Mouse (Mus musculus): ENCODE data around the gene Fblim1.

Gene Fblim1

GRCm38 (mm10) chr4:141605861-141606260 is at the start of gene Fblim1:
Gene Fblim1 (minus strand): TSS chr4:141606096.
- DNase-seq (ENCODE audit: low read depth, low spot score) = no peak

GRCm38 (mm10) chr4:141654509-141654908 is 48.6 kb upstream of the Fblim1 start:
- DNase-seq (ENCODE audit: low read depth, low spot score) = no peak

DNA sequence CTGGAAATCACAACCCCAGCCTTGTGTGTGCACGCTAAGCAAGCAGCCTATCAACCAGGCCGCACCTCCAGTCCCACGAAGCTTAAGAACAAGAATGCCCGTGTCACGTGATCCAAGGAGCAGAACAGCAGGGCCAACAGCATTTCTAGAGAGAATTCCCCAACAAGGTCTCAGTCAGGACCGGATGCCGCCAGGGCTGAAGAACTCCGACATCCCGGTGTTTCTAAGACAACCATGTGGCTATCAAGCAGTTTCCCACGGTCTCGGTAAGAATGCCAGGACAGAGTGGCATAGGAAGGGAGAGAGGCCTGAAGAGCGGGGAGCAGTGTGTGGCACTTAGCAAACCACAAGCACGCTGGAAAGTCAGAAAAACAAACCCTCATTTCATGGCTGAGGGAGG is 47.9 kb upstream of the Fblim1 start:
- DNase-seq (ENCODE audit: low read depth, low spot score) = no peak

- DNase-seq (ENCODE audit: low read depth, low spot score) = no peak
Observed at GRCm38 (mm10) chr4:141653044-141653443, 47.1 kb upstream of the Fblim1 start.

DNA sequence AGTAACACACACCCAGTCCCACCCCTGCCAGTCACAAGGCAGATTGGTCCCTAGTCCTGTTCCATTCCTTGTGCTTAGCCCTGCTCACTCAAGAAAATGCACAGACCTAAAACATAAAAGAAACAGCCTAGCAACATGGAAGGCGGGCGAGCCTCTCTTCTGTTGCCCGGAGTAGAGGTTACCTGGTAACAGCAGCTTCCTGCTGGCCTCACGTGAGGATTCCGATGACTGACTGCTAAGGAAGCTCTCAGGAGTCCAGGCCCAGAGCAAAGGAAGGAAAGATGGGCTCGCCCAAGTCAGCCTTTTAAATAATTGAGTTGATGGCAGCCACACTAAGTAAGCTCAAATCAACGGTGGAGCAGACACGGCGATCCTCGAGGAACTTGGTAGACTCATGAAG is 46.0 kb upstream of the Fblim1 start:
- DNase-seq (ENCODE audit: low read depth, low spot score) = no peak

- no peak for DNase-seq (ENCODE audit: low read depth, low spot score)
Observed at GRCm38 (mm10) chr4:141651286-141651685, 45.4 kb upstream of the Fblim1 start.

DNA sequence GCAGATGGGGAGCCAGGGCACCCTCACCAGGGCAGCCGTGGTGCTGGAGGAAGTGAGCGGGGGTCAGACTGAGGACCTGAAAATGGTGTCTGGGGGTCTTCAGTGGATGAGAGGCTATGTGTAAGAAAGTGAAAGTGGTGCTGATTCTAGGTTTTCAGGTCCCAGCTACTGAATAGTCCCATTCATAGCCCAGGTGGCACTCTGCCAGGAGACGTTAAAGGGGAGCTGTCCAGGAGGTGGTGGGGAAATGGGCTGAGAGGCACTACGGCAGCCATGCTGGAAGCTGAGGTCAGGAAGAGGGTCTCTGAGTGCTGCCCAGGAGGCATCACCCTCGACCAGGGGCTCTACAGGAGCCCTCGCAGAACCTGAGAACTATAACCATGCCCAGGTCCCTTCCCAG is 43.3 kb upstream of the Fblim1 start:
- no peak for DNase-seq (ENCODE audit: low read depth, low spot score)

- no peak for DNase-seq (ENCODE audit: low read depth, low spot score)
Observed at GRCm38 (mm10) chr4:141648262-141648661, 42.4 kb upstream of the Fblim1 start.

DNA sequence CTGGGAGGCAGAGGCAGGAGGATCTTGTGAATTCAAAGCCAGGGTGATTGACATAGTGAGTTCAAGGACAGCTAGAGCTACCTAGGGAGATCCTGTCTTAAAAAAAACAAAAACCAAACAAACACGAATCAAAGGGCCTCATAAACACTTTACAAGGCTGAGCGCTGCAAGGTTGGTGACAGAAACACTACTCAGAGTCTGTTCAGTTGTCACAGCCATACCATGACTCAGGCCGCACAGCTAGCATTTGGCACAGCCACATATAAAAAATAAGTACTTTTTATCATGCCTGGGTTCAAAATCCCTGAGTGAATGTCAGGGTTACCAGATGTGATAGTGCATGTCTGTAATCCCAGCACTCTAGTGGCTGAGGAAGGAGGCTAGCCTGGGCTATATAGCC is 41.3 kb upstream of the Fblim1 start:
- DNase-seq (ENCODE audit: low read depth, low spot score) = no peak

DNA sequence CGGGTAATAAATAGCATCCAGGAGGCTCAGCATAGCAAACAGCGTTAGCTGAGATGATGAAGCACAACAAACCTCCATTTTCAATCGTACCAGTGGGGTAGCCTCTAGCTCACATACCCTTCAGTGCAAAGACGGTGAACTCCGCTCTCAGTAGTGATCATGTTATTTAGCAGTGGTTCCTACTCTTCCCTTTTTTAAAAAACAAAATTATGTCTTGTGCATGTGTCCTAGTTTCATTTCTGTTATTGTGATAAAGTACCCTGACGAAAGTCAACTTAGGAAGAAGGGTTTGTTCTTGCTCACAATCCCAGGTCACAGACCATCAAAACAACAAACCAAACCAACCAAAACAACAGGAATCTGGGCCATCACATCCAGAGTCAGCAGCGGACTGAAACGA is 40.1 kb upstream of the Fblim1 start:
- no peak for DNase-seq (ENCODE audit: low read depth, low spot score)

GRCm38 (mm10) chr4:141643118-141643855 is 37.4 kb upstream of the Fblim1 start:
- DNase-seq (ENCODE audit: low read depth, low spot score) = peak; percentile 61

- no peak for DNase-seq (ENCODE audit: low read depth, low spot score)
Observed at GRCm38 (mm10) chr4:141641961-141642811, 36.3 kb upstream of the Fblim1 start.

GRCm38 (mm10) chr4:141641353-141641771 is 35.5 kb upstream of the Fblim1 start:
- DNase-seq (ENCODE audit: low read depth, low spot score) = no peak

- no peak for DNase-seq (ENCODE audit: low read depth, low spot score)
Observed at GRCm38 (mm10) chr4:141639474-141639873, 33.6 kb upstream of the Fblim1 start.

DNA sequence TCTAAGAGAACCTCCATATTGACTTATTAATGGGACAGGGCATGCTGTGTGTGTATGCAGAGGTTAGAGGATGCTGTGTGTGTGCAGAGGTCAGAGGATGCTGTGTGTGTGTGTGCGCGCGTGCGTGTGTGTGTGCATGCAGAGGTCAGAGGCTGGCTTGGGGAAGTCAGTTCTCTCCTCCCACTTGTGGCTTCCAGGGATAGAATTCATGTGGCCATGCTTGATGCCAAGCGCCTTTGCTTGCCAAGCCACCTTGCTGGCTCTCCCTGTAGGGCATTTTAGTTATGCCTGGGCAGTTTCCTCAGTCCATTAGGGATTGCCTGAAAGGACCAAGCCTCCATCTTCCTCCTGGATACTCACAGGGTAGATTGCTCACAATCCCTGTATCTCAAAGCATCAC is 30.8 kb upstream of the Fblim1 start:
- no peak for DNase-seq (ENCODE audit: low read depth, low spot score)

GRCm38 (mm10) chr4:141635991-141636390 is 30.1 kb upstream of the Fblim1 start:
- no peak for DNase-seq (ENCODE audit: low read depth, low spot score)

DNA sequence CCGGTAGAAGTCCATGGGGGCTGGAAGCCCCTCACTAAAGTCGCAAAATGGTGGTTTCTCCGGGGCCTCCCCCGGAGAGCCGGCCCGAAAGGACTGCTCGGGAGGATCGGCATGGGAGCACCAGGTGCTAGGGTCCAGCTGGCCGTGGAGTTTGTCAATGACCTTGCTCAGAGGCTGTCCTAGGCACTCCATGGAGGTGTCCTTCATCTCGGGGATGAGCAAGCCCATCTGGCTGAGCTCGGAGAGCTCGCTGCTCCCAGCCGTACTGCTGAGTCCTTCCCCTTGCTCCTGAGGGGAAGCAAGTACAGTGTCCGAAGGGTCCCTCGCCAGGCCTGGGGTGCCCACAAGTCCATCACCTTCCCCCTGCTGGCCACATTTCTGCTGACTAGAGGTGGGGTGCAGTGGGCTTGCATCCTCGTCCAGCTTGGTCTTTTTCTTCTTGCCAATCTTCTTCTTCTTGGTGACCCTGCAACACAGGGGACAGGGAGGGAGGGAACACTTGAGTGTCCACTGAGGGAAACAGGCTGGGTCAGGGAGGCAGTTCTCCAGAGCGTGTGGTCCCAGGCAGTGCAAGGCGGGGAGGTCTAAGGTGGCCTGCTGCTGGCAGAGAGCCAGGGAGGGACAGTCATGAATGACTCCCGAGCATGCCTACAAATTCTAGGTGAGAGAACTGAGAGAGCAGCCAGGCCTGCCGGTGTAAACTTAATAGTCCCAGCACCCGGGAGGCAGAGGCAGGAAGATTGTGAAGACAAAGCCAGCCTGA is 26.4 kb upstream of the Fblim1 start:
- no peak for DNase-seq (ENCODE audit: low read depth, low spot score)

GRCm38 (mm10) chr4:141631250-141631649 is 25.4 kb upstream of the Fblim1 start:
- no peak for DNase-seq (ENCODE audit: low read depth, low spot score)

DNA sequence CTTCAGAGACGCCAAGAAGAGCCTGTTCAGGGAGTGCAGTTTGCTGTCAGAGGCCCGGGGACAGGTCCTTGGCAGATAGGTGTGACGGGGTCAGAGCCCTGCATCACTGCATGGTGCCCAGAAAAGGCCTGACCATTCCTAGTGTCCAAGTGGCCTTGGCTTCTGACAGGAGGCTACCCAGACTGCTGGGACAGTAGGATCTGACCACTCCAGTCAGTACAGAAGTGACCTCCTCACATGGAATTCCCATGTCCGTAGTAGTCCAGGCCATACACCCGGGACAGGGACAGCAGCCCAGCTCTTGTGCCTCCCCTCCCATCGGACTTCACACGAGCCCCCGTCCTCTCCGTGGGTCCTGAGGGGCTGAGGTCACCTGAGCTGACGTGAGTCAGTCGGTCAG is 24.1 kb upstream of the Fblim1 start:
- DNase-seq (ENCODE audit: low read depth, low spot score) = no peak

- DNase-seq (ENCODE audit: low read depth, low spot score) = no peak
Observed at GRCm38 (mm10) chr4:141628661-141629060, 22.8 kb upstream of the Fblim1 start.

DNA sequence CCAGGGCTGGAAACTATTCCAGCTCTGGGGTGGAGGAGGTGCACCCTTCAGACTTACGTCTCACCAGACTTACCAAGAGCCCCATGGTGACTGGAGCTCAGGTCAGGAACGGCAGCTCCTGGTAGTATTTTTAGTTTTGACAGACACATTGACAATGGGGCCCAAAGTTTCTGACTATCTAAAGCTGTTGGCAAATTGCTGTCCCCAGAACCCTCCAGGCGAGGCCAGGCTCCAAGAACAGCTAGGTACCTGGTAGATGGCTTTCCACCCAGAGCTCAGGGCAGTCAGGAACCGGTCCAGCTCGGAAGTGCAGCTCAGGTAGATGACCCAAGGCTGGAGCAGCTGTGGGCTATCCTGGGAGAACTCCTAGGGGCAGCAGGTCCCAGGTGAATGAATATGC is 21.6 kb upstream of the Fblim1 start:
- DNase-seq (ENCODE audit: low read depth, low spot score) = no peak
